Mouse (Mus musculus) c-Kit-positive CD71-positive TER-119-positive erythroid progenitor cells, embryonic 14.5 days (primary cell): ENCODE measurements around the gene 4931440F15Rik.
"Not testable (repeated sequence)": the region's sequence is repeated elsewhere in the genome, so short reads cannot be mapped to it uniquely, and the experiment has no call there.

ENCODE experiments used
- DNase-seq: peaks from one replicate; pipeline ENCODE4 v3.0.0-alpha.2; 2013; ENCODE audit warnings: low spot score

The 4931440F15Rik gene

GRCm38 (mm10) chr11:29825271-29825718 lies at the start of gene 4931440F15Rik:
Gene 4931440F15Rik (minus strand): TSS chr11:29825668.
- DNase-seq: not testable (repeated sequence)

- not testable (repeated sequence) for DNase-seq
Observed at GRCm38 (mm10) chr11:29874781-29875180, 49.3 kb upstream of the 4931440F15Rik start.

- no peak for DNase-seq
Observed at GRCm38 (mm10) chr11:29870174-29870573, 44.7 kb upstream of the 4931440F15Rik start.

- no peak for DNase-seq
Observed at GRCm38 (mm10) chr11:29864269-29864668, 38.8 kb upstream of the 4931440F15Rik start.

GRCm38 (mm10) chr11:29861750-29862397 lies 36.4 kb upstream of the 4931440F15Rik start:
- DNase-seq: peak; percentile 23

GRCm38 (mm10) chr11:29861040-29861439 lies 35.6 kb upstream of the 4931440F15Rik start:
- no peak for DNase-seq

- DNase-seq: no peak
Observed at GRCm38 (mm10) chr11:29840606-29841227, 15.2 kb upstream of the 4931440F15Rik start.

GRCm38 (mm10) chr11:29839781-29840180 lies 14.3 kb upstream of the 4931440F15Rik start:
- no peak for DNase-seq

GRCm38 (mm10) chr11:29837066-29837465 lies 11.6 kb upstream of the 4931440F15Rik start:
- DNase-seq: no peak

GRCm38 (mm10) chr11:29827729-29828128 lies 2.3 kb upstream of the 4931440F15Rik start:
- DNase-seq: no peak

GRCm38 (mm10) chr11:29826001-29826400 lies 533 bp upstream of the 4931440F15Rik start:
- DNase-seq: no peak

- not testable (repeated sequence) for DNase-seq
Observed at GRCm38 (mm10) chr11:29824474-29825270, 796 bp downstream of the 4931440F15Rik start.

GRCm38 (mm10) chr11:29823141-29823540 lies 2.3 kb downstream of the 4931440F15Rik start:
- no peak for DNase-seq

GRCm38 (mm10) chr11:29815670-29816069 lies 9.8 kb downstream of the 4931440F15Rik start:
- no peak for DNase-seq

GRCm38 (mm10) chr11:29815261-29815660 lies 10.2 kb downstream of the 4931440F15Rik start:
- peak; percentile 86 for DNase-seq

- no peak for DNase-seq
Observed at GRCm38 (mm10) chr11:29813267-29813666, 12.2 kb downstream of the 4931440F15Rik start.

- DNase-seq: no peak
Observed at GRCm38 (mm10) chr11:29812475-29812874, 13.0 kb downstream of the 4931440F15Rik start.

GRCm38 (mm10) chr11:29810324-29810723 lies 15.1 kb downstream of the 4931440F15Rik start:
- no peak for DNase-seq

- no peak for DNase-seq
Observed at GRCm38 (mm10) chr11:29808981-29809589, 16.4 kb downstream of the 4931440F15Rik start.

- DNase-seq: no peak
Observed at GRCm38 (mm10) chr11:29808173-29808980, 17.1 kb downstream of the 4931440F15Rik start.

- no peak for DNase-seq
Observed at GRCm38 (mm10) chr11:29807325-29807724, 18.1 kb downstream of the 4931440F15Rik start.
